Mouse (Mus musculus): ENCODE data around the gene Dhps. TPM values are rescaled to one million over a fixed set of nuclear protein-coding genes. Genes with fewer than 3 reads are reported as not detected.

The Dhps gene
- polyA plus RNA-seq, 1 experiment from 2014 or later: 69.2 TPM

DNA sequence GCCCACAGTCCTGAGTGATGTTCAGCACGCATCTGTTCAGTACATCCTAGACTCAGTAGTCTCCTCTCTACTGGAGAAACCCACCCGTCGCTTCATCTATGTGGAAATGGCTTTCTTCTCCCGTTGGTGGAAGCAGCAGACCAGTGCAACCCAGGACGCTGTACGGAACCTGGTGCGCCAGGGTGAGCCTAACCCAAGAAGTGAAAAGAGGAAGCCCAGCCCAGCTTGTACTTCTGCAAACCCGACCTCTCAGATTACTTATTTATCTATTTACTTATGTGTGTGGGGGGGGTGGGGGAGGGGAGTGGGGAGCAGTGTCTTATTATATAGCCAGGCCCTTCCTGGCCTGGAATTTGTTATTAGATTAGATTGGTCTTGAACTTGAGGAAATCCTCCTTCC lies 13.1 kb downstream of the Dhps start:
- no peak overlapping the region for H3K4me3 ChIP-seq
- no peak overlapping the region for H3K27ac ChIP-seq
- H3K4me2 ChIP-seq (replicated peaks): no peak overlapping the region
- 91% methylated on average over 8 of the region's 8 CpGs for WGBS
- no peaks in the 10 kb centered on the region for H3K9me3 ChIP-seq (replicated peaks)
- H3K36me3 ChIP-seq: peaks cover 17% of the 10 kb centered on the region; the same call in 1 of the 2 replicates
- ATAC-seq (ENCODE audit: low FRiP score): no peak
- peaks cover 25% of the 10 kb centered on the region for H3K4me1 ChIP-seq
- no peak overlapping the region for H3K9ac ChIP-seq
- H3K27me3 ChIP-seq: no peaks in the 10 kb centered on the region

DNA sequence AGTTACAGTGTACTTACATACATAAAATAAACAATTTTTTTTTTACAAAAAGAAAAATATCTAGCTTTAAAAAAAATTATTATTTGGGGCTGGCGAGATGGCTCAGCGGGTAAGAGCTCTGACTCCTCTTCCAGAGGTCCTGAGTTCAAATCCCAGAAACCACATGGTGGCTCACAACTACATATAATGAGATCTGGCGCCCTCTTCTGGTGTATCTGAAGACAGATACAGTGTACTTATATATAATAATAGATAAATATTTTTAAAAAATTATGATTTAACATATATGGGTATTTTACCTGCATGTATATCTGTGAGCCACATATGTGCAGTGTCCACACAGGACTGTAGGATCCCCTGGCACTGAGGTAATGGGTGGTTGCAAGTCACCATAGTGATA lies 14.7 kb downstream of the Dhps start:
- no peak for ATAC-seq (ENCODE audit: low FRiP score)
- Histone ChIP-seq H3K27me3 (no peaks in the 10 kb centered on the region), H3K4me3 (no peak overlapping the region), H3K9me3 (replicated peaks) (no peaks in the 10 kb centered on the region), H3K27ac (no peak overlapping the region), H3K36me3 (peaks cover 18% of the 10 kb centered on the region; the same call in 1 of the 2 replicates), H3K4me1 (peaks cover 20% of the 10 kb centered on the region), H3K9ac (no peak overlapping the region), H3K4me2 (replicated peaks) (no peak overlapping the region)
- 79% methylated on average over 3 of the region's 3 CpGs for WGBS

DNA sequence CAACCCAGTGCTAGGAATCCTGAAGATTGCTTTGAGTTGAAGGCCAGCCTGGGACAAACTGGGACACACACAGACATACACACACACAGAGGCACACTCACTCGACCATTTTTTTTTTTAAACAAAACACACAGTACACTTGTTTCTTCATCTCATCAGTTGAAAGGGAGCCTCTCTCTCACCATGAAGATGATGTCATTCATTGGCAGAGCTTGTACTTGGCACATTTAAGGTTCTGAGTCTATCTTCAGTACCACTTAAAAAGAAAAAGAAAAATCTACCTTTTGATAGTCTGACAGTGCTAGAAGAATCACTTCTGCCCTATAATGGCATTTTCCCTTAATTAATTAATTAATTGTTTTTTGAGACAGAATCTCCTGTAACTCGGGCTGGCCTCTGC lies 17.2 kb downstream of the Dhps start:
- no peaks in the 10 kb centered on the region for H3K9me3 ChIP-seq (replicated peaks)
- no peak overlapping the region for H3K4me2 ChIP-seq (replicated peaks)
- no peak overlapping the region for H3K9ac ChIP-seq
- no peak overlapping the region for H3K27ac ChIP-seq
- peaks cover 18% of the 10 kb centered on the region; the same call in 1 of the 2 replicates for H3K36me3 ChIP-seq
- H3K4me3 ChIP-seq: no peak overlapping the region
- peaks cover 5% of the 10 kb centered on the region for H3K4me1 ChIP-seq
- no peaks in the 10 kb centered on the region for H3K27me3 ChIP-seq
- no peak for ATAC-seq (ENCODE audit: low FRiP score)
- WGBS: 83% methylated on average over 2 of the region's 2 CpGs

DNA sequence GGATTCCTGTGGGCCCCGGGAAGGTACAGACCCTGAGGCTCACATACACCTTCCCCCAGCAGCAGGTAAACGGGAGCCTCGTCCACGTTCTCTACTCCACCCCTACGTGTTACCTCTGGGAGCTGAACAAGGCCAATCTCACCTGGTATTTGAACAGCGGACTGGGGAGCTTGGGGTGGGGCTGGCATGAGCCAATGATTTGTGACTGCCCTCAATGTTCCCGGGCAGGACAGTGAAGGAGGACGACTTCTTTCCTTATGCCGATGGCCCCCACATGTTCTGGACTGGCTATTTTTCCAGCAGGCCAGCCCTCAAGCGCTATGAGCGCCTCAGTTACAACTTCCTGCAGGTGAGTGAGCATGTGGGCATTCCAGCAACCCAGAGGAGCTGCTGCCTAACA lies 19.3 kb downstream of the Dhps start:
- no peak overlapping the region for H3K4me3 ChIP-seq
- H3K27me3 ChIP-seq: no peaks in the 10 kb centered on the region
- H3K4me1 ChIP-seq: no peaks in the 10 kb centered on the region
- no peaks in the 10 kb centered on the region for H3K9me3 ChIP-seq (replicated peaks)
- H3K9ac ChIP-seq: no peak overlapping the region
- 89% methylated on average over 11 of the region's 11 CpGs for WGBS
- no peak for ATAC-seq (ENCODE audit: low FRiP score)
- no peak overlapping the region for H3K27ac ChIP-seq
- H3K4me2 ChIP-seq (replicated peaks): no peak overlapping the region
- H3K36me3 ChIP-seq: peaks cover 17% of the 10 kb centered on the region

DNA sequence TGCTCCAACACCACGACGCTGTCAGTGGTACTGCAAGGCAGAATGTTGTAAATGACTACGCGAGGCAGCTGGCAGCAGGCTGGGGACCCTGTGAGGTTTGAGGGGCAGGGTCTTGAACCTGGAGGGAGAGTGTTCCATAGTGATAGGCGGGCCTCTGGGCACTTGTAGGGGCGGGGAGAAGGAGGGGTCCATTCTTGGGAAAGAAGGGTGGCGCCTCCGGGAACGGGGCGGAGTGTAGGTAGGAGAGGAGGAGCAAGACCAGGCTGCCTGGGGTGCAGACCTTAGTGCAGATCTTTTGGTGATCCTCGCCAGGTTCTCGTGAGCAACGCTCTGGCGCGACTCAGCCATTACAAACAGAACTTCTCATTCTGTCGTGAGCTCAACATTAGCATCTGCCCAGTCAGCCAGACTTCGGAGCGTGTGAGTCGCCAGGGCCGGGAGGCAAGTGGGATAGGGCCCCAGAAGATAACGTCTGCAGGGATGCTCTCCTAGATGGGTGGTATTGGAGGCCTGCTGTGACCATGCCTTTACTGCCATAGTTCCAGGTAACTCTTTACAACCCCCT lies 20.1 kb downstream of the Dhps start:
- Histone ChIP-seq H3K9me3 (replicated peaks) (no peaks in the 10 kb centered on the region), H3K36me3 (peaks cover 24% of the 10 kb centered on the region), H3K4me3 (no peak overlapping the region), H3K4me1 (no peaks in the 10 kb centered on the region), H3K9ac (no peak overlapping the region), H3K4me2 (replicated peaks) (no peak overlapping the region), H3K27ac (no peak overlapping the region), H3K27me3 (no peaks in the 10 kb centered on the region)
- ATAC-seq (ENCODE audit: low FRiP score): no peak
- 33% methylated on average over 21 of the region's 21 CpGs for WGBS

DNA sequence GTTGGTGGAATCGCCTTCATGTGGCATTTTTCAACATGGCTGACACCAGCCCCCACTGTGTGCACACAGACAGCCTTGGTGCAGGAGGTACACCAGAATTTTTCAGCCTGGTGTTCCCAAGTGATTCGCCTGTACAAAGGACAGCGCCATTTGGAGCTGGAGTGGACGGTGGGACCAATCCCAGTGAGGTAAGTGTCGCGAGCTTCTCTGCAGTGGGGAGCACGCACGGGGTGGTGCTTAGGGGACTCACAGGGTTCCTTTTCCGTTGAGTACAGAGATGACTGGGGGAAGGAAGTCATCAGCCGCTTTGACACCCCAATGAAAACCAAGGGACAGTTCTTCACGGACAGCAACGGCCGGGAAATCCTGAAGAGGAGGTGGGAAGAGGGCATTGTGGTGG lies 23.5 kb downstream of the Dhps start:
- no peak overlapping the region for H3K4me2 ChIP-seq (replicated peaks)
- H3K9ac ChIP-seq: no peak overlapping the region
- no peak overlapping the region for H3K4me3 ChIP-seq
- no peaks in the 10 kb centered on the region for H3K9me3 ChIP-seq (replicated peaks)
- H3K36me3 ChIP-seq: peaks cover 34% of the 10 kb centered on the region
- no peak overlapping the region for H3K27ac ChIP-seq
- no peaks in the 10 kb centered on the region for H3K4me1 ChIP-seq
- 92% methylated on average over 13 of the region's 13 CpGs for WGBS
- no peaks in the 10 kb centered on the region for H3K27me3 ChIP-seq
- no peak for ATAC-seq (ENCODE audit: low FRiP score)

DNA sequence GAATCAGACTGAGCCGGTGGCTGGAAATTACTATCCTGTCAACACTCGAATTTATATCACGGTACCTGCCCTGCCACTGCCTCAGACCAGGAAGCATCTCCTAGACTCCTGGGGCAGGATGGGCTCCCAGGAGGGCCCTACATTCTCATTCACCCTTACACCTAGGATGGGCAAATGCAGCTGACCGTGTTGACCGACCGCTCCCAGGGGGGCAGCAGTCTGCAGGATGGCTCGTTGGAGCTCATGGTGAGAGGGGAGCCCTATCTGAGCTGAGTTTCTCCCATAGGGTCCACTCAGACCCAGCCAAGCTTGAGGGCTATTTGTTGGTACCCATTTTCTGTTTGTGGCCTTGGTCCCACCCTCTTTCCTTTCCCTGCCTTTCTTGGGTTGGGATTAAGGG lies 24.0 kb downstream of the Dhps start:
- no peaks in the 10 kb centered on the region for H3K4me1 ChIP-seq
- WGBS: 93% methylated on average over 7 of the region's 7 CpGs
- no peak for ATAC-seq (ENCODE audit: low FRiP score)
- H3K4me2 ChIP-seq (replicated peaks): no peak overlapping the region
- H3K4me3 ChIP-seq: no peak overlapping the region
- peaks cover 34% of the 10 kb centered on the region for H3K36me3 ChIP-seq
- no peaks in the 10 kb centered on the region for H3K27me3 ChIP-seq
- H3K9ac ChIP-seq: no peak overlapping the region
- no peaks in the 10 kb centered on the region for H3K9me3 ChIP-seq (replicated peaks)
- no peak overlapping the region for H3K27ac ChIP-seq

DNA sequence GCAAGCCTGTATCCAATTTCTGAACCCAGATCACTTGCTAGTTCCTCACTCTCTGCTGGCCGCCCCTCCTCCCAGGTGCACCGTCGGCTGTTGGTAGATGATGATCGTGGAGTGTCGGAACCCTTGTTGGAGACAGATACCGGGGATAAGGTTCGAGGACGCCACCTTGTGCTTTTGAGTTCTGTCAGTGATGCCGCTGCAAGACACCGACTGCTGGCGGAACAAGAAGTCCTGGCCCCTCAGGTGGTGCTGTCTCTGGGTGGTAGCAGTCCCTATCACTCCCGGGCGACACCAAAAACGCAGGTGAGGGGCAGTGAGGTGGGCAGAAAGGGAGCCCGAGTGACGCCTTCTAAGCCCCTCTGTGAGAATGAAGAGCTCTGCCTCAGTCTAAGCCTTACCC lies 24.6 kb downstream of the Dhps start:
- H3K4me1 ChIP-seq: no peaks in the 10 kb centered on the region
- H3K9me3 ChIP-seq (replicated peaks): no peaks in the 10 kb centered on the region
- no peak overlapping the region for H3K4me3 ChIP-seq
- H3K36me3 ChIP-seq: peaks cover 34% of the 10 kb centered on the region
- H3K9ac ChIP-seq: no peak overlapping the region
- H3K27ac ChIP-seq: no peak overlapping the region
- no peak overlapping the region for H3K4me2 ChIP-seq (replicated peaks)
- no peak for ATAC-seq (ENCODE audit: low FRiP score)
- WGBS: 94% methylated on average over 16 of the region's 16 CpGs
- H3K27me3 ChIP-seq: no peaks in the 10 kb centered on the region

DNA sequence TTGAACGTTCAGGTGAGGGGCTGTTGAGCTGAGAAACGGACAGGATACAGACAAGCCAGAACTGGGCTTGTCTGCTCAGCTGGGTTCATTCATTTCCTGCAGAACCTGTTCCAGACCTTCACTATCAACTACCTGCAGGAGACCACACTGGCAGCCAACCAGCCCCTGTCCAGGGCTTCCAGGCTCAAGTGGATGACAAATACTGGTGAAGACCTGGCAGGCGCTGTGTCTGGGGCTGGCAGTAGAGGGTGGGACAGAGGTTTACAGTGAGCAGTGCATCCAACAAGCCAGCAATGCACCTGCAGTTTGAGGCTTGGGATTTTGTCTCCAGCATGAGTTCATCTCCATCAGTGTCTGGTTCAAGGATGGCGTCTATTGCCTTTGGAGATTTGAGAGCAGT lies 25.3 kb downstream of the Dhps start:
- Histone ChIP-seq H3K9me3 (replicated peaks) (no peaks in the 10 kb centered on the region), H3K4me1 (no peaks in the 10 kb centered on the region), H3K27me3 (no peaks in the 10 kb centered on the region), H3K4me2 (replicated peaks) (no peak overlapping the region), H3K27ac (no peak overlapping the region), H3K4me3 (no peak overlapping the region), H3K36me3 (peaks cover 34% of the 10 kb centered on the region), H3K9ac (no peak overlapping the region)
- 88% methylated on average over 4 of the region's 4 CpGs for WGBS
- ATAC-seq (ENCODE audit: low FRiP score): no peak

DNA sequence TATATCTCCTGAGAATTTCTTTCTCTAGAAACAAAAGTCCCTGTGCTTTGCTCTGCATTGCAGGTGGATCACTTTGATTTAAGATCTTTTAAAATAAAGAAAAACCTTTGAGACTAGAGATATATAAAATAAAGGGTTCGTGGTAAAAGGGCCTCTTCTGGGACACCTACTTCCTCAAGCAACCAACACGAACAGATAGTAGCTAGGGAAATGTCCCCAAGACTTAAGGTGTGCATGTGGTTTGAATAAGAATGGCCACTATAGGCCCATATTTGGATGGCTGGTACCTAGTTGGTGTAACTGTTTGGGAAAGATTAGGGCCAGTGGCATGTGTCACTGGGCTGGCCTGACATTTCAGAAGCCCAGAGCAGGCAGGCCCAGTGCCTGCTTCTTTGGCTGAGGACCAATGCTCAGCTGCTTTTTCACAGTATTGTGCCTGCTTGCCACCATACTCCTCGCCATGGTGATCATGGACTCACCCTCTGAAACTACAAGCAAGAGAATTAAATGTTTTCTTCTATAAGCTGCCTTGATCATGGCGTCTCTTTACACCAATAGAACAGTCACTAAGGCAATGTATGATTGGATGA lies 28.6 kb downstream of the Dhps start:
- 86% methylated on average over 4 of the region's 4 CpGs for WGBS

DNA sequence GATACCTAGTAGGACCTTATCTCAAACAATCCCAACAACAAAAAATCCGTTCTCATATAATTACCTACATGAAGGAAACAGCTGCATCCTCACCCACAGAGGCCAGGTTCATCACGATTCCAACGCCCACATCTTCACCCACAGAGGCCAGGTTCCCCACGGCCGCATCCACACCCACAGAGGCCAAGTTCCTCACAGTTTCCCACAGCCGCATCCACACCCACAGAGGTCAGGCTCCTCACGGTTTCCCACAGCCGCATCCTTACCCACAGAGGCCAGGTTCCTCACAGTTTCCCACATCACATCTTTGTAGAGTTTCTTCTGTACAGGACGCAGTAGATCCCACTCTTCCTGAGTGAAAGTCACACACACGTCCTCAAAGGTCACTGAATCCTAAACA lies 41.7 kb downstream of the Dhps start:
- WGBS: 95% methylated on average over 10 of the region's 10 CpGs
- ATAC-seq (ENCODE audit: low FRiP score): no peak
- Histone ChIP-seq H3K27ac (no peak overlapping the region), H3K4me3 (no peak overlapping the region), H3K9ac (no peak overlapping the region), H3K27me3 (no peaks in the 10 kb centered on the region), H3K4me2 (replicated peaks) (no peak overlapping the region), H3K9me3 (replicated peaks) (no peaks in the 10 kb centered on the region), H3K36me3 (peaks cover 28% of the 10 kb centered on the region), H3K4me1 (no peaks in the 10 kb centered on the region)

More for the DNA sequence above, 28.6 kb downstream of the Dhps start:
- H3K4me2 ChIP-seq (replicated peaks): no peak overlapping the region
- H3K4me3 ChIP-seq: no peak overlapping the region
- no peaks in the 10 kb centered on the region for H3K9me3 ChIP-seq (replicated peaks)
- H3K4me1 ChIP-seq: no peaks in the 10 kb centered on the region
- H3K27ac ChIP-seq: no peak overlapping the region
- no peak overlapping the region for H3K9ac ChIP-seq
- H3K36me3 ChIP-seq: peaks cover 34% of the 10 kb centered on the region
- no peak for ATAC-seq (ENCODE audit: low FRiP score)
- H3K27me3 ChIP-seq: no peaks in the 10 kb centered on the region

DNA sequence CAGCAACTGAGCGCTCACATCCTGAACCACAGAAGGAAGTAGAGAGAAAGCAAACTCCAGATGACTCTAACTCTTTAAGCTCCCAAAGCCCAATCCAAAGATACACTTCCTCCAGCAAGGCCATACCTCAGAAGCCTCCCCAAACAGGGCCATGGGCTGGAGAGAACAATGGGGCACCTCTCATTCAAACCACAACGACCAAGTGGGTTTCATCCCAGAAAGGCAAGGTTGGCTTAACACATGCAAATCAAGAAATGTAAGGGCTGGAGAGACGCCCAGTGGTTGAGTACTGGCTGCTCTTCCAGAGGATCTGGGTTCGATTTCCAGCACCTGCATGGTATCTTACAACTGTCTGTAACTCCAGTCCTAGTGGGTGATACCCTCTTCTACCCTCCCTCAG lies 43.9 kb downstream of the Dhps start:
- H3K27ac ChIP-seq: no peak overlapping the region
- no peak overlapping the region for H3K4me3 ChIP-seq
- no peaks in the 10 kb centered on the region for H3K27me3 ChIP-seq
- H3K36me3 ChIP-seq: peaks cover 13% of the 10 kb centered on the region
- ATAC-seq (ENCODE audit: low FRiP score): no peak
- no peak overlapping the region for H3K9ac ChIP-seq
- no peaks in the 10 kb centered on the region; the same call in 1 of the 2 replicates for H3K4me1 ChIP-seq
- H3K4me2 ChIP-seq (replicated peaks): no peak overlapping the region
- no peaks in the 10 kb centered on the region for H3K9me3 ChIP-seq (replicated peaks)
- 72% methylated on average over 4 of the region's 4 CpGs for WGBS

DNA sequence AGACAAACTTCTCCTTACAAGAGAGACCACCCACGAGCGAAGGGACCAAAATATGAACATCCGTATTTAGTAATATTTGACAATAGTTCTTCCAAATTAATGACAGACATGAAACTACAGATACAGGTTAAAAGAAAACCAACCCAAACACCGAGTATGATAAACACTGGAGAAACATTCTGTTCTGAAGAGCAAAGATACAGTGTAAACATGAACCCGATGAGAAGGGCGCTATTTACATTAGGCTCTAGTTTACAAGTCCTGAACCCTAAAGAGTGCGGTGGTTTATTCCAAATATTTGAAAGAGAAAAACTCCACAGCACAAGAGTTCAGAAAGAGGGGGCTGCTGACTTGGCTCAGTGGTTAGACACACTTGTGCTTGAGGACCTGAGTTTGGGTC lies 45.4 kb downstream of the Dhps start:
- Histone ChIP-seq H3K4me1 (no peaks in the 10 kb centered on the region; the same call in 1 of the 2 replicates), H3K9me3 (replicated peaks) (no peaks in the 10 kb centered on the region), H3K4me2 (replicated peaks) (no peak overlapping the region), H3K27ac (no peak overlapping the region), H3K27me3 (no peaks in the 10 kb centered on the region), H3K4me3 (no peak overlapping the region), H3K36me3 (no peaks in the 10 kb centered on the region), H3K9ac (no peak overlapping the region)
- WGBS: 87% methylated on average over 7 of the region's 7 CpGs
- no peak for ATAC-seq (ENCODE audit: low FRiP score)
